Mouse (Mus musculus) heart, embryonic 16.5 days (tissue): ENCODE measurements around the gene Kat6b. TPM values are rescaled to one million over a fixed set of nuclear protein-coding genes. Genes with fewer than 3 reads are reported as not detected.

Experiments used
- ATAC-seq: fragments of 200-750 bp; cut with Nextera tagmentation; replicated peaks from 2 replicates; pipeline ENCODE4 v1.8.0; 2017; ENCODE audit warnings: moderate number of reproducible peaks; ENCODE audit not compliant: insufficient read depth, low FRiP score; ENCODE audit errors: extremely low read depth
- H3K27ac ChIP-seq: fragments of 300-500 bp; sonication (generic); 2 replicates; pipeline ENCODE4 v1.5.1; 2014; ENCODE audit warnings: mild to moderate bottlenecking, low read length, control low read depth, moderate library complexity
- H3K27me3 ChIP-seq: fragments of 300-500 bp; sonication (generic); 2 replicates; pipeline ENCODE4 v1.6.1; 2014; ENCODE audit warnings: low read length, mixed read lengths; ENCODE audit not compliant: control insufficient read depth, insufficient read depth
- H3K36me3 ChIP-seq: fragments of 300-500 bp; sonication (generic); 2 replicates; pipeline ENCODE4 v1.6.1; 2014; ENCODE audit not compliant: control insufficient read depth, insufficient read depth
- H3K4me1 ChIP-seq: fragments of 300-500 bp; sonication (generic); 2 replicates; pipeline ENCODE4 v1.6.1; 2014; ENCODE audit warnings: low read length, mixed read lengths; ENCODE audit not compliant: control insufficient read depth, insufficient read depth
- H3K4me2 ChIP-seq: fragments of 300-500 bp; sonication (generic); 2 replicates; pipeline ENCODE4 v1.6.1; 2014; ENCODE audit warnings: low read depth, mild to moderate bottlenecking, control low read depth, low read length
- H3K4me3 ChIP-seq: fragments of 300-500 bp; sonication (generic); 2 replicates; pipeline ENCODE4 v1.5.1; 2014; ENCODE audit warnings: mild to moderate bottlenecking, control low read depth, low read length
- H3K9ac ChIP-seq: fragments of 300-500 bp; sonication (generic); 2 replicates; pipeline ENCODE4 v1.6.1; 2014; ENCODE audit warnings: low read length, control low read depth
- H3K9me3 ChIP-seq: fragments of 300-500 bp; sonication (generic); replicated peaks from 2 replicates; pipeline ENCODE4 v1.6.1; 2016; ENCODE audit warnings: low read length; ENCODE audit not compliant: control insufficient read depth
- WGBS: fragments of 180-500 bp; shearing (Covaris S2); extraction: QIAGEN DNeasy Blood & Tissue Kit; methylation state at CpG from one replicate; pipeline ENCODE4 v1.1.7; 2014; 5-methylcytosine and 5-hydroxymethylcytosine counted together
- polyA plus RNA-seq: library from polyadenylated mRNA; unstranded; fragments of >200 nt; fragmentation: Nextera tagmentation; extraction: Ambion mirVana; gene quantifications from 2 replicates; pipeline ENCODE4 v1.2.1, GENCODE M21; 2015

Kat6b gene
- polyA plus RNA-seq, 1 experiment from 2014 or later = 9.4 TPM

DNA sequence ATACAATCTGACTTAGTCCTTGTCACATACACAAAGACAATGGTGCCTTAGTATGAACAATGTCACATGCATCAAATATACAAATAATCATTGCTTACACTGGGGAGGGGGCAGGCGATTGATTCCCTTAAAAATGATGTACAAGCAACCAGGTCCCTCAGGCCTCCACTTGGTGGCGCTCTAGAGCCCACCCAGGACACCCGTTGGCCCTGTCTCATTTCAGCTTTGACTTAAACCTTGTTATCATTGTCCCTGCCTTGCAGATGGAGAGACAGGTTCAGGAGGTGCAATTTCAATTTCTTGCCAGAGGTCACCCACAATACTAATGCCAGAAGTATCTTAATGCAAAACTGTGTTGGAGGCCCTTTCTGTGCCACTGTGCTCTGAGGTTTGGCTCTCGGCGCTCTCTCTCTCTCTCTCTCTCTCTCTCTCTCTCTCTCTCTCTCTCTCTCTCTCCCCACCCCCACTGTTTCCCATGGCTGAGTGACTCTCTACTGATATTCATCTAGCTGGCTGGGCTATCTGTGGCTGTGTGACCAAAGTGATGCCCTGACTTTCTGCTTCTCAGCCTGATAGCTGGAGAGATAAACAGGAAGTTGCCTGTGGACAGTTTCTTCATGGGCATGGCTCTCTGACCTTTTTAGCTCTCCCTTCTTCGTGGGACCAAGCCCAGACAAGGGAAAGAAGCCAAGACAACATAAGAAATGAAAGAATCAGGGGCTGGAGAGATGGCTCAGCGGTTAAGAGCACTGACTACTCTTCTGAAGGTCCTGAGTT lies 197.5 kb downstream of the Kat6b start:
- no peaks in the 10 kb centered on the region for H3K27me3 ChIP-seq
- H3K4me1 ChIP-seq = peaks cover 31% of the 10 kb centered on the region
- 42% methylated on average over 7 of the region's 7 CpGs for WGBS
- no peak overlapping the region for H3K27ac ChIP-seq
- H3K4me2 ChIP-seq = no peak overlapping the region
- no peak for ATAC-seq
- H3K9me3 ChIP-seq = no peaks in the 10 kb centered on the region
- no peak overlapping the region for H3K9ac ChIP-seq
- H3K36me3 ChIP-seq = no peaks in the 10 kb centered on the region
- H3K4me3 ChIP-seq = no peak overlapping the region

- no peak for ATAC-seq
- Histone ChIP-seq H3K9ac (0 out of 2 replicates have a peak overlapping the region, but pooled peaks have one; percentile 17), H3K4me1 (peaks cover 30% of the 10 kb centered on the region), H3K4me2 (no peak overlapping the region), H3K27ac (no peak overlapping the region), H3K4me3 (no peak overlapping the region), H3K9me3 (no peaks in the 10 kb centered on the region), H3K36me3 (no peaks in the 10 kb centered on the region), H3K27me3 (no peaks in the 10 kb centered on the region)
- WGBS = 23% methylated on average over 8 of the region's 8 CpGs
Observed at GRCm38 (mm10) chr14:21679631-21680201, 198.5 kb downstream of the Kat6b start.

- H3K9me3 ChIP-seq = no peaks in the 10 kb centered on the region
- peak overlapping the region; percentile 52 for H3K4me2 ChIP-seq
- peaks cover 3% of the 10 kb centered on the region for H3K27me3 ChIP-seq
- 4% methylated on average over 9 of the region's 9 CpGs for WGBS
- H3K27ac ChIP-seq = no peak overlapping the region
- ATAC-seq = peak; percentile 33; the same call in 1 of the 2 replicates
- H3K4me1 ChIP-seq = peaks cover 26% of the 10 kb centered on the region
- no peak overlapping the region for H3K4me3 ChIP-seq
- no peak overlapping the region for H3K9ac ChIP-seq
- no peaks in the 10 kb centered on the region for H3K36me3 ChIP-seq
Observed at GRCm38 (mm10) chr14:21682681-21683129, 201.5 kb downstream of the Kat6b start.

GRCm38 (mm10) chr14:21683834-21684233 lies 202.6 kb downstream of the Kat6b start:
- WGBS = 63% methylated on average over 4 of the region's 4 CpGs
- no peak overlapping the region for H3K9ac ChIP-seq
- peaks cover 5% of the 10 kb centered on the region for H3K27me3 ChIP-seq
- no peak for ATAC-seq
- H3K4me1 ChIP-seq = peaks cover 26% of the 10 kb centered on the region
- H3K27ac ChIP-seq = no peak overlapping the region
- no peaks in the 10 kb centered on the region for H3K36me3 ChIP-seq
- H3K4me2 ChIP-seq = no peak overlapping the region
- H3K9me3 ChIP-seq = no peaks in the 10 kb centered on the region
- H3K4me3 ChIP-seq = no peak overlapping the region

- no peak overlapping the region for H3K4me2 ChIP-seq
- H3K4me3 ChIP-seq = no peak overlapping the region
- 91% methylated on average over 10 of the region's 10 CpGs for WGBS
- H3K27me3 ChIP-seq = peaks cover 5% of the 10 kb centered on the region
- no peak overlapping the region for H3K9ac ChIP-seq
- no peaks in the 10 kb centered on the region for H3K36me3 ChIP-seq
- peaks cover 14% of the 10 kb centered on the region for H3K4me1 ChIP-seq
- H3K27ac ChIP-seq = no peak overlapping the region
- ATAC-seq = no peak
- no peaks in the 10 kb centered on the region for H3K9me3 ChIP-seq
Observed at GRCm38 (mm10) chr14:21685411-21686146, 204.3 kb downstream of the Kat6b start.

DNA sequence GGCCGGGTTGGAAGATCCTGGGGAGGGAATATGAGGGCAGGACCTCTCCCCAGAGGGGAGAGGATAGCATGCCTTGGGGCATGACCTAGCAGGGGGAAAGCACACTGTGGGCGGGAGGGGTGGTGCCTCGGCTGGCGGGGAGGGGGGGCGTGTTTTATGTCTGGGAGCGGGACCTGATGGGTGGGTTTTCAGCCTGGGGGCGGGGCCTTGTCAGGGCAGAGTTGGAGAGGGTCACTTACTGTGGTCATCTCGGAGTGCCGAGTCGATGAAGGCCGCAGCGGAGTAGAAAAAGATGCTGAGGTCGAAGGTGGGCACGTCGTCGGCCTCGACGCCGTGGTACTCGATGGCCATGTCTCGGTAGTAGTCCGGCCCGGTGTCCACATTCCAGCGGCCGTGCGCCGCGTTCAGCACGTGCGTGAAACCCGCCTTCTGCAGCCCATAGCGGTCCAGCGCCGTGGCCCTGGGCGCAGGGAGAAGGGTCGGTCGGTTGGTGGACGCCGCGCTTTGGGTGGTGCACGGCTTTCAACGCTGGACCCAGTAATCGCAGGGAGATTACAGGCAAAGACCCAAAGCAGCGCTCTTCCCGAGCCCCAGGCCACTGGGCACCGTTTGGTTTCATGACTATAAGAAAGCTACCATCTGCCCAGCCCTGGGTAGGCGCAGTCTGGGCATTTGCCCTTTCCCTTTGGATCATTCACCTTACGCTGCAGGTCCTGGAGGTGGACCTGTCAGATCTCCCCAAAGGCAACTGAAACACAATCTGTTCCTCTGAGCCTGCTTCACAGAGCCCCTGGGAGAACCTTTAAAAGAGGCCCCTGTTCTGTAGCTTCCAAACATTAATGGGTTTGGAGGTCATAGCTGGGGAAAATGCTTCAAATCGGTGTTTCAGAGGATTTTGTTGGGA lies 205.4 kb downstream of the Kat6b start:
- no peaks in the 10 kb centered on the region for H3K36me3 ChIP-seq
- H3K4me1 ChIP-seq = peaks cover 14% of the 10 kb centered on the region
- H3K4me2 ChIP-seq = peak overlapping the region; percentile 68
- H3K4me3 ChIP-seq = peak overlapping the region; percentile 47
- ATAC-seq = no peak; the same call in 1 of the 2 replicates
- no peaks in the 10 kb centered on the region for H3K9me3 ChIP-seq
- peaks cover 5% of the 10 kb centered on the region for H3K27me3 ChIP-seq
- peak overlapping the region; percentile 54; the same call in 1 of the 2 replicates for H3K9ac ChIP-seq
- no peak overlapping the region for H3K27ac ChIP-seq
- WGBS = 12% methylated on average over 49 of the region's 49 CpGs

GRCm38 (mm10) chr14:21691070-21691469 lies 209.8 kb downstream of the Kat6b start:
- Histone ChIP-seq H3K4me3 (no peak overlapping the region), H3K4me1 (0 out of 2 replicates have a peak, but pooled peaks cover 3% of the 10 kb centered on the region), H3K4me2 (no peak overlapping the region), H3K36me3 (no peaks in the 10 kb centered on the region), H3K27me3 (peaks cover 5% of the 10 kb centered on the region), H3K9ac (no peak overlapping the region), H3K27ac (no peak overlapping the region), H3K9me3 (peaks cover 3% of the 10 kb centered on the region; the same call in 1 of the 2 replicates)
- no peak for ATAC-seq
- WGBS = 78% methylated on average over 3 of the region's 3 CpGs

- no peaks in the 10 kb centered on the region for H3K4me1 ChIP-seq
- H3K27ac ChIP-seq = no peak overlapping the region
- no peak overlapping the region for H3K9ac ChIP-seq
- no peak overlapping the region for H3K4me2 ChIP-seq
- H3K4me3 ChIP-seq = no peak overlapping the region
- H3K9me3 ChIP-seq = peaks cover 3% of the 10 kb centered on the region; the same call in 1 of the 2 replicates
- no peaks in the 10 kb centered on the region for H3K27me3 ChIP-seq
- no peaks in the 10 kb centered on the region for H3K36me3 ChIP-seq
- ATAC-seq = no peak
- WGBS = 63% methylated on average over 6 of the region's 6 CpGs
Observed at GRCm38 (mm10) chr14:21695020-21695419, 213.8 kb downstream of the Kat6b start.
